Mouse (Mus musculus): ENCODE measurements around the gene Fbxo47. TPM values are rescaled to one million over a fixed set of nuclear protein-coding genes. Genes with fewer than 3 reads are reported as not detected.

The Fbxo47 gene
- polyA plus RNA-seq, 1 experiment from 2014 or later, result 0.70 TPM

DNA sequence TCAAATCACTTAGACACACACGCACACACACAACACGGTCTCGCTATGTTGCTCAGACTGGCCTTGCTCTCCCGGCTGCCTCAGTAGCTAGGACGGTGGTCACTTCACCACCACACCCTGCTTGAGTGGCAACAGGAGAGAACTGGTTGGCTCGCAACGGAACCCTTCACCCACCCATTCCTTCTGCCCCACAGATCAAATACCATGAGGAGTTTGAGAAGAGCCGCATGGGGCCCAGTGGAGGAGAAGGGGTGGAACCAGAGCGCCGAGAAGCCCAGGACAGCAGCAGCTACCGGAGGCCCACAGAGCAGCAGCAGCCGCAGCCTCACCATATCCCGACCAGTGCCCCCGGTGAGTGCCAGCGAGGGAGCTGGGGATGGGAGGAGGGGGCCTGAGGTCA lies 50.6 kb downstream of the Fbxo47 start:
- DNase-seq (ENCODE audit: low spot score), result no peak

DNA sequence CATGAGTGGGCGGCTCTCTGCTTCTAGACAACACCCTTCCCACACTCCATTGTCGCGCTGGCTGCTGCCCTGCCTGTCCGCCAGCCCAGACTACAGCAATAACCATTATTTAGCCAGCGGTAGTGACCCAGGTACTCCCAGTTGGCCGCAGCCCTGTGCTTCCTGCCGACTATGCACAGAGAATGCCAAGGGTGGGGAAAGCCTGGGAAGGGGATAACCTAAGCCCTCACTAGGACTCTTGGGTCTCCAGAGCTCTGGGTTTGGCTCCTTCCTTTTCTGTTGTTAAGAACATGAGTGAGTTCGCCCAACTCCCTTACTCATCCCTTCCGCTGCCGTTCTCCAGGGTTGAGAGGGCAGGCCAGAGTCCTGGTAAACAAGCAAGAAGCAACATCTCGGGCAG lies 52.0 kb downstream of the Fbxo47 start:
- no peak for DNase-seq (ENCODE audit: low spot score)

DNA sequence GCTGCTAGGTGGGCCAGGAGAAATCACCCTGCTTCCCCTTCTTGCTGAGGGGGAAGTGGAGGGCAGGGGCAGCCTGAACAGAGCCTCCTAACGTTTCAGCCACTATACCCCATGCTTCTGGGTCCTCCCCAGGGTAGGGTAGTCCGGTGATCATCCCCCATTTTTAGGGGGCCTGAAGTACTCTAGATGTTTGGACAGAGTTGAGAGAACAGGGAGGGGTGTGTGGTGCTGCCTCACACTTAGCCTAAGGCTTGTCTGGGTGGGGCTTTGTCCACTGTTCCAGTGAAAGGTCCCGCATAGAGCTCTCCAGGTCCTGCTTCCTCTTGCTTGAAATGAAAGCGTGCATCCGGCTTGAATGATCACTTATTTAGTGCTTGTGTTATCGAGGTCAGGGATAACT lies 53.5 kb downstream of the Fbxo47 start:
- no peak for DNase-seq (ENCODE audit: low spot score)

DNA sequence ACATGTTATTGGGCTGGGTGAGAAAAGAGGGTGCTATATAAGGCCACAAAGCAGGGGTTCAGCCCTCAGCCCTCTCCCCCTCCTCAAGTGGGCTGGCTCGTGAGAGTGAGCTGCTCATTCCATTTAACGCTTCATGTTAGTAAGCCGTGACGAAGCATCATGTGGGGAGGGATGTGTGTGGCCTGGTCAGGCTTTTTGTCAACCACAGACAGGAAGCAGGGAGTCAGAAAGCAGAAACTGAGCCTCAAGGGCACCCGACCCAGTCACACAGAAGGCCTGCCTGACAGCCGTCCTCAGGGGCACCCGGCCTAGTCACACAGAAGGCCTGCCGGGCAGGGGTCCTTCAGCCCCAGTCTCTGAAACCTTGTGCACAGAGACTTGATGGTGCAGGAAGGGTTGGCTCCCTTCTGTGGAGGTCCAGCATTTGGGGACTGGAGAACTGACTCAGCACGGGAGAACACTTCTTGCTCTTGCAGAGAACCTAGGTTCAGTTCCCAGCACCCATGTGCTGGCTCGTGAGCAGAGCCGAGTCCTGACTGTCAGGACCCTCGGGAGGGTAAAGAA lies 54.0 kb downstream of the Fbxo47 start:
- DNase-seq (ENCODE audit: low spot score), result no peak

DNA sequence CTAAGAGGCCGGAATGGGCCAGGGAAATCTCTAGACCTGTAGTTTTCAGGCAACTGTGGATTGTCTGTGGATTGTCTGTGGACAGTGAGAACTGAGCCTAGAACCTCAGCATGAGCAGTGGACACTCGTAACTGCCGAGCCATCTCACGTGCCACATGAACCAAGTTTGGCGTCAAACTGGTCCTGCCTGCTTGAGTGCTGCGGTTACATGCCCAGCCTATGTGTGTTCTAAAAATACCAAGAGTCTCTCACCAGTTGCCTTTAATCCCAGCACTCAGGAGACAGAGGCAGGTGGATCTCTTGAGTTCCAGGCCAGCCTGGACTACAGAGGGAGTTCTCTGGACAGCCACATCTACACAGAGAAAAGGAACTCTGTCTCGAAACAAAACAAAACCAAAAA lies 54.6 kb downstream of the Fbxo47 start:
- no peak for DNase-seq (ENCODE audit: low spot score)

DNA sequence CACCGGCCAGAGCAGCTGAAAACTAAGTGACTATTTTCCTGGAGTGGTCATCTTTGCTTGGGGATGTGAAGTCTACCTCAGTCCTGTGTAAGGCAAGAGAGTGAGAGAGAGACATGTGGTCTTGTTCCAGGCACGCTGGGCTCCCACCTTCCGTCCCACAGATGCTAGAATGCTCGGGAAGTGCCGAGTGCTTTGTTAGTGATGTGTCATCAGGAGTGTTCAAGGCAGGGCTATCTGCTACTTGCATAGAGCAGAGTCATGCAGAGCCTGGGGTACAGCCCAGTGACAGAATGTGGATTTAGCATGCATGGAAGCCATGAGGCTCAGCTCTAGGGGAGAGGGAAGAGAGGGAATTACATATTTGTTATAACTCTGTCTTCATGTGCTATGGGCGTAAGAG lies 56.3 kb downstream of the Fbxo47 start:
- DNase-seq (ENCODE audit: low spot score), result no peak

DNA sequence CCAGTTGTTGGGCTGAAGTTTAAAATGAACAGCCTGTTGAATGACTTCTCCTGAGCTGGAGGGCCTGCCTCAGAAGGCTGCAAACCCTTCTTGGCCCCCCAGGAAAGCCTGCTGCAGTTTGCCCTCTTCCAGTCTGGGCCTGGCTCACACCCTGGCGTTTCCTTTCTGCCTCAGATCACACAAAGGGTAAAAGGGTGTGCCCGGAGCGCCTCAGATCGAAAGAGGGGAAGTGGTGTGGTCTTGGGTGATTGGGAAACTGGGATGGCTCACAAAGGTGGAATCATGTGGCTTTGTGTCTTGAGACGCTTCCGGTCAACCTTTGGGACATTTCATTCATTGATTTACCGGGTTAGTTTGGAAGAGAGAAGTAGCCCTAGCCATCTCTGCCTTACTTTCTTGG lies 57.5 kb downstream of the Fbxo47 start:
- DNase-seq (ENCODE audit: low spot score), result peak; percentile 42

DNA sequence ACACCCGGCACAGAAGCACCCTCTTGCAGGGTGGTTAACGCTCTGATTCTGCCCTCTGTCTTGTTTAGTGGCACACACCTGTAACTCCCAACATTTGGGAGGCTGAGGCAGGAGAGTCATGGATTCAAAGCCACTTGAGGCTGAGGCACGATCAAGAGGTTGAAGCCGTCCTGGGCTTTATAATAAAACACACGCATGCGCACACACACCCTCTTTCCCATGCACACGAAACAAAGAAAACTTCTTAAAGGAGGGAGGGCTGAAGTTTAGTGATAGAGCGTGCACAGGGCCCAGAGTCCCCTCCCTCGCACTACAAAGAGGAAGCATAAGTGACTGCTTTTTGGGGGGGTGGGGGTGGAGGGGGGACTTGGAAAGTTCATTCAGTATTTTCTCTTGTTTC lies 58.0 kb downstream of the Fbxo47 start:
- DNase-seq (ENCODE audit: low spot score), result peak; percentile 71

DNA sequence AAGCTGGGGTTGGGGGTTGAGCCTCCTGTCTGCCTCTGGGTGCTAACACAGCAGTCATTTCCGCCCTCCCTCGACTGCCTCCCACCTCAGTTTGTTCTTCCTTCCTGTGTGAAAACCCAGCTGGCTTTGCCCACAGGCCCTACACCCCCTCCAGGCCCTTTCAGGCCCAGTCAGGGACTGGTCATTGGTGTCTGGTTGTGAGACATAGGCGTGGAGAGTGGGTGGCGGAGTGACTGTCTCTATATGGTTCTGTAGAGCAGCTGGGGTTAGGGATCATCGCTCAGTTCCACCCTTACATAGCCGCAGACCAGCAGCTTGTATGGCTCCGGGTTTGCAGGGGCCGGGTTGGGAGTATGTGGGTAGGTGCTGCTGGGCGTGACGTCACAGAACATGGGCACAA lies 58.7 kb downstream of the Fbxo47 start:
- DNase-seq (ENCODE audit: low spot score), result peak; percentile 85

DNA sequence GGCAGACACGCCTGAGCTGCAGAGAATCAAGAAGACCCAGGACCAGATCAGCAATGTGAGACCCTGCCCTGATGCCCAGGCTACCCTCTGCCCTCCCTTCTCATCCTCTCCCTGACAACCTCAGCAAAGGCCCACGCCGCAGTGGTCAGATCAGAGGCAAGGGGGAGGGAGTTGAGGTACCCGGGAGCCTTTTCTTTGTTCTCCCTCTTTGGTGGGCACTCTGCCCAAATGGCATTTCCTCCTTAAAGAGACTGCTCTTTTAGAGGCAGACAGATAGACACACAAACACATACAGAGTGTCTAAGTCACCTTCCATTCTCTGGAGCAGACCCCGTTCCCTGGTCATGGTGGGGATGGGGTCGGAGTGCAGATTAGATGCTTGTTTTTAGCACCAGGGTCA lies 59.1 kb downstream of the Fbxo47 start:
- no peak for DNase-seq (ENCODE audit: low spot score)

DNA sequence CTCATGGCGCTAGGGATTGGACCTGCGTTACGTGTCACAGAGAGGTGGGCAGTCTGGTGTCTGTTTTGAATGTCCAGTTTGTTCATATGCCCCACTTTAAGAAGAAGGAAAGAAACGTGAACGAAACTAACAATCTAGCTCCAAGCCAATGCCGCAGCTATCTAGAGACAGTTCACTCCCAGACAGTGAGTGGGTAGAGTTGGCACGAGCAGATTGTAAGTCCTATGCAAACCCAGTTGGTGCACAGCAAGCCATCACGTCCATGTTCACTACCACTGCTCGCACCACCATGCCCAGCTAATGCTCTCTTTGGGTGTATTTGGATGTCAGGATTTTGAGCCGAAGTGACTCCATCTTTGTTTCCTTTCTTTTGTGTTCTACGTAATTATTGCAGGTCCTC lies 59.8 kb downstream of the Fbxo47 start:
- no peak for DNase-seq (ENCODE audit: low spot score)

DNA sequence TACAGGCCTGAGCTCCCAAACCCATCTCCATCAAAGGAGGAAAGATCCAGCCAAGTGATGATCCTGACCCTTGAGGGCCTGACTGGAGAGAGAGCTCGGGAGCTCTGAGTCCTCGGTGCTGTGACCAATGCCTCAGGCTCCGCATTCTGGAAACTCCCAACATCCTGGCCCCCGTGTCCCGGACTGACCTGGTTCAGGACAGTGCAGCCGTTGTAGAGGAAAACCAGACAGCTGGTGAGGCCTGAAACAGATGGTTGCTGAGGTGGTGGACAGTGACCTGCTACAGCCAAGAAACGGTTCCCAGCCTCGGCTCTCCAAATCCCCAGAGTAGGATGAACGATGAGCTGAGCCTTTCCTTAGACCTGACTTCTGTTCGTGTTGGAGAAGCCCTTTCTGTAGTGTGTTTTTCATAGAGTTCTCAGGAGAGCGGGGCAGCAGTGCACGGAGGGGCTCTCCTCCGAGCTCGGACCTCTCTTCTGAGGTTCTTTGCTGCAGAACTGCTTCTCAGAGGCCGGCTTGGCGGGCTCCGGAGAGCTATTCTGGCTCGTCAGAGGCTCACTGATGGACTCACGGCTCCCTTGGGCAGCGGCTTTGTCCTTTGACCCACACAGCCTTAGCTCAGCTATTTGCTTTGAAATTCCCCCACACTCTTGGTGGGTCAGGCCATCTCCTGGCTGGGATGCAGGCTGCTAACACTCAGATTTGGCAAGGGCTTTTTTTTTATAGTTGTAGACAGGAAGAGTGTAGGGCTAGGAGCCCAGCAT lies 60.9 kb downstream of the Fbxo47 start:
- DNase-seq (ENCODE audit: low spot score), result no peak

DNA sequence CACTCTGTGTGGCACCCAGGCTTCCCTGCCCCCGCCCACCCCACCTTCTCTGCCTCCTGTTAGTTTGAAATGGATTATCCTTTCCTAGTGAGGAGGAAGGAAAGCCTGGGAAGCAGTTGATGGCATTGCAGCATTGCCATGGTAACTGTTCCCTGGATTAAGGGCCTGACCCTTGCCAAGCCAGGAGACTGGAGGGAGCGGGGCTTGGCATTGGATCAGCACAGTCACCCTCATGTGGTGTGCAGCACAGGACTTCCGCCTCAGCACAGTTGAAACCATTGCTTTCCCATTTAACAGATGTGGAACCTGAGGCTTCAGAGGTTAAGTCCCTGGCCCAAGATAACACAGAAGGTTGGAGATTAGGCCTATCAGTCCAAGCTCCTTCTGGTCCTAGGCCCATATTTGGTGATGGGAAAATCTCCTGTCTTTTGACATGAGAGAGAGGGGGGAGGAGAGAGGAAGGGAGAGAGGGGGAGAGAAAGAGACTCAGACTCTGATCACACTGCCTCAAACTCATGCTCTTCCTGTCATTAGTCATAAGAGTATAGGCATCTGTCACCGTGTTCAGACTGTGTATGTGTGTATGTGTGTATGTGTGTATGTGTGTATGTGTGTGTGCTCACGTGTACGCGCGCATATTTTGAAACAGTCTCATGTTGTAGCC lies 62.4 kb downstream of the Fbxo47 start:
- no peak for DNase-seq (ENCODE audit: low spot score)

DNA sequence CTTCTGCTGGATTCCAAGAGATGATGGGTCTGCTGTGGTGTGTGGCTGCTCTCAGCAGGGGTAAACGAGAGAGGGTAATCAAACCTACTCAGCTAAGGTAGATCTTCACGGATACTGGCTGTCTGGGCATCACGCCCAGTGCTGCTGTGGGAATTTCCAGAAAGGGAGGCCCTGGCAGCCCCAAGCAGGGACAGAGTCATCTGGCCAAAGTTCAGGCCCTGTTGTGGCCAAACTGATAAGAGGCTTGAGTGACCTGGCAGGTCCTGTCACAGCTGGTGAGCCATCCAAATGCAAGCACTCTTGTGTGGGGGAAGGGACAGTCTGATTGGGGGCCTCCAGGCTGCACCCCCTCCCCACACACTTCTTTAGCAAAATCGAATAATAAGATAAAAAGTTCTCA lies 63.1 kb downstream of the Fbxo47 start:
- no peak for DNase-seq (ENCODE audit: low spot score)

DNA sequence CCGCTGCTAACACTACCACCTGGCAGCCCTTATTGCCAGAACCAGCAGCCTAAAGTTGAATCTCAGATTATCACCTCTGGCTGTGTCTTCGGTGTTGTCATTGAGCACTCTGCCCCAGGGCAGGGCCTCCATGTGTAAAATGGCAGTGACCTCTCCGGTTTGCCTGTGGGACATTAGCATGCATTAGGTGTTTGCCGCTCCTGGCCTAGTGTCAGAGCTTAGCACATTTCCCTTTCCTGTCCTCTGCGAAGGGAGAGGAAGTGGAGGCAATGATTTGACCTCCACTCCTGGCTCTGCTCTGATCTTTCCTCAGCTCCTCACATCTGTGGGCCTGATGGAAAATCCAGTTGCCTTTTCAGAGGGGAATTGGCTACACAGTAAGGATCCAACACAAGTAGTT lies 64.0 kb downstream of the Fbxo47 start:
- no peak for DNase-seq (ENCODE audit: low spot score)

DNA sequence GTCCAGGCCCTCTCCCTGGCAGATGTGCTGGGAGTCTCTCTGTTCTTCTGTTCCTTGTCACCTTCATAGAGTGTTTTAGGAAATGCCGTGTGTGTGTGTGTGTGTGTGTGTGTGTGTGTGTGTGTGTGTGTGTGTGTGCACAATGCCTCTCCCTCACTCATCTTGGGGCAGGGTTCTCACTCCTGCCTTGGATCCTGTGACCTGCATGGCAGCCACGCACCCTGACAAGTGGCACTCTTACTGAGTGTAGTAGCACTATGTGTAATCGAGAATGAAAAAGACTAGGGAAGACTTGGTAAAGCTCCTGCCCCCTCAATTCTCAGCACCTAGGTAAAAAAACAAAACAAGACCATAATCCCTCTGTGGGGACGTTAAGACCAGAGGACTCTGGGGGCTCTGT lies 64.9 kb downstream of the Fbxo47 start:
- DNase-seq (ENCODE audit: low spot score), result no peak

DNA sequence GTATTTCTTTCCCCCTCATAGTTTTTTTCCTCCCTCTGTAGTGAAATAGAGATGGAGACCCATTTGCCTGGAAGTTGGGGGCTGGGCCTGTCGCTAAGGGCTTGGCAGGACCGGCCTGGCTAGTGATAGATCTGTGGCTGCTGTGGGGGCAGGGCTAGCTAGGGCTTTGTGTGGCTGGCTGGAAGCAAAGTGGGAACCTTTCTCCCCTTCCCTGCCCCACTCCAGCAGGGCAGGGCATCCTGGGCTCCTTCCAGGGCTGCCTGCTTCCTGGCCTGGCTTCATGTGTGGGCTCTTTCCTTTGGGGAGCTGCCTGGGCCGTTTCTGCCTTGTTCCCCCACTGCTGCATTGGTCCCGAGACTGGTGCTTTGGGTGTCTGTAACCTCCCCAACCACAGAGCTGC lies 65.4 kb downstream of the Fbxo47 start:
- DNase-seq (ENCODE audit: low spot score), result no peak

DNA sequence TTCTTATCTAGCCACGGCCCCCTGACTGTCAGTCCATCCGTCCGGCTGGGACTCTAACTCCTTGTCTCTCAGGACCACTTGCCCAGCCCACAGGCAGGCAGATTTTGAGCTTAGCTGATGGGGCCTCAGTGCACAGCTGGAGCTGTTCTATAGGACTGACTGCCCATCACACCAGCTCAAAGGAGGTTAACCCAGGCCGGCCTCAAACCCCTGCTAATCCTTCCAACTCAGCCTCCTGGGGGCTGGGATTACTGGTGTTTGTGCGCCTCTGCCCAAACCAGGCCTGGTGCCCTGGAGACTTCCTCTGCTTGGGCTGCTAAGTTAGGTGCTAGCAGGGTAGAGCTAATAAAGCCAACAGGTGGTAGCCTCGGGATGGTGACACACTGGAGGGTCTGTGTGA lies 66.0 kb downstream of the Fbxo47 start:
- DNase-seq (ENCODE audit: low spot score), result no peak

DNA sequence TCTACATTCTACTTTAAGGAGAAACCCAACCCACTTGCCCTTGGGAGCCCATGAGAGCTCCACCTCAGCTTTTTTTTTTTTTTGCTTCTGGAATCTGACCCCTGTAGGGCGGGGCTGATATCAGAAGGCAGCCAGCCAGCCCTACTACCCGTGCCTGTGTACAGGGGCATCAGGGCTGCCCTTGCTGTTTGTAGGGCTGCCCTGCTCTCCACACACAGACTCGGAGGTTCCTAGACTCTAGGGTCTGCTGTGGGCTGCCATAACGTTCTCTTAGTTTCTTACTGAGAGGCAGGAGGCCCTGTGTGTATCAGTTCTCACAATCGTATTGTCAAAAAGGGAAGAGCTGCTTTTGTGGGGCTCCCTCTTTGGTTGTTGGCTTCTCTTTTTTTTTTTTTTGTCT lies 66.6 kb downstream of the Fbxo47 start:
- no peak for DNase-seq (ENCODE audit: low spot score)

DNA sequence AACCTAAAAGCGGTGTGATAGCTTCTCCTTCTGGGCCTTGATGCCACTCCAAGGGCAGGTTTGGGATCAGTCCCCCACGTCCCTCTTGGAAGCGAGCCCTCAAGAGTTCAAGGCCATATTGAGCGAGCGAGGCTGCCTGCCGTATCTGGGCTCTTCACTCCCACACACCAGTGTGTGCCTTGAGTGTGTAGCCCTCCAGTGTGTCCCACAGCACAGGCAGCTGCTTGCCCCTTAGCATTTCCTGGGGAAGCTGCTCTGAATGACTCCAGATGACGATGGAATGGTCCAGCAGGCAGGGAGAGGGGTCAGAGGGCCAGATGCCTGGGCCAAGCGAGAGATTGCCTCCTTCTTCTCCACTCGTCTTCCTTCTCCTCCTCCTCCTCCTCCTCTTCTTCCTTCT lies 67.0 kb downstream of the Fbxo47 start:
- no peak for DNase-seq (ENCODE audit: low spot score)

DNA sequence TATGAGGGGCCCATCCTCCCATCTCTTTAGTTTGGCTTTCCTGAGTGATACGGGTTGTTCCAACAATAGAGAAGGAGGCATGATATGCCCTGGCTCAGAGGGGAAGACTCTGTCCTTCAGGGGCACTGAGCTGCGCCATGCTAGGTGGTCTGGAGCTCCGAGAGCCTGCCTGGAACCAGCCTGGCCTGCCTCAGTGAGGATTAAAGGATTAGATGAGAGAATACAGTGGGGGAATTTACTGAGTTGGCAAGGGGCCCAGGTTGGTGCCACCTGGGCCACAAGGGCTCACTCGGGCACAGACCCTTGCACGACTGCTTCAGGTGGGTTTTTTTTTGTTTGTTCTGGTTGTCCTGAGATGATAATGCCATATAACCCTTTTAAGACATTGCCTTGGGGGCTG lies 67.8 kb downstream of the Fbxo47 start:
- no peak for DNase-seq (ENCODE audit: low spot score)

DNA sequence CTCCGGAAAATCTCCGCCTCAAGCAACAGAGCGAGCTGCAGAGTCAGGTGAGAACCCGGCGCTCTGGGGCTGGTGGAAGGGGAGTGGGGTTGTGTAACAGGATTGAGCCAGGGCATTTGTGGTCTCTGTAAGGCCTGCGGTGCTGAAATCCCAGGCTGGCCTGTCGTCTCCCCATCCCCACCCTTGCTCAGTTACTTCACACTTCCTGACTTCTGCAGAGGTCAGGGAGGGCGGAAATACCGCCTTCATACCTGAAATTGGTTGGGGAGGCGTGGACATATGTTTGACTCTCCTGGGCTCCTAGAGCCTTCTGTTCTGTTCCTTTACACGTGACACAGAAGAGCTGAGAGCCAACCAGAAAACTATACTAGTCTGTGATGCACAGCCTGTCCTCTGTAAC lies 68.2 kb downstream of the Fbxo47 start:
- no peak for DNase-seq (ENCODE audit: low spot score)
